Mouse (Mus musculus) frontal cortex, adult 2 months (tissue): ENCODE measurements at regions not wholly inside any gene's neighbourhood (a gene's known extent, or its start where the extent isn't known, plus 50 kb on each side); places are given as distances from the start of the nearest gene placed in this dataset.

ENCODE experiments used
- DNase-seq, 2 experiments: peaks; one replicate each; pipeline ENCODE4 v3.0.0; 2022; ENCODE audit warnings: low spot score in 1 of 2; ENCODE audit errors: extremely low spot score in 1 of 2

GRCm38 (mm10) chr12:12647467-12647866, 294.2 kb downstream of the Mycn start:
- DNase-seq, result no peak

- no peak for DNase-seq
These were observed 296.5 kb downstream of the Mycn start for GRCm38 (mm10) chr12:12645183-12645582.

GRCm38 (mm10) chr12:12643247-12643963, 298.3 kb downstream of the Mycn start:
- no peak for DNase-seq

- no peak for DNase-seq
These were observed 306.4 kb downstream of the Mycn start for GRCm38 (mm10) chr12:12635308-12635707.

GRCm38 (mm10) chr12:12627597-12627996, 314.1 kb downstream of the Mycn start:
- no peak for DNase-seq

- DNase-seq, result no peak
These were observed 315.9 kb downstream of the Mycn start for GRCm38 (mm10) chr12:12625788-12626187.

- DNase-seq, result peak; percentile 77 to 95
These were observed 318.9 kb downstream of the Mycn start for GRCm38 (mm10) chr12:12622712-12623292.

GRCm38 (mm10) chr12:12621506-12621905, 320.2 kb downstream of the Mycn start:
- no peak for DNase-seq

- no peak for DNase-seq
These were observed 321.4 kb downstream of the Mycn start for GRCm38 (mm10) chr12:12620316-12620715.

- DNase-seq, result no peak
These were observed 322.3 kb downstream of the Mycn start for GRCm38 (mm10) chr12:12619431-12619830.

- no peak for DNase-seq
These were observed 329.2 kb downstream of the Mycn start for GRCm38 (mm10) chr12:12612520-12612919.

GRCm38 (mm10) chr12:12610861-12611260, 330.9 kb downstream of the Mycn start:
- DNase-seq, result no peak

- no peak for DNase-seq
These were observed 333.7 kb downstream of the Mycn start for GRCm38 (mm10) chr12:12607995-12608394.

- DNase-seq, result no peak
These were observed 334.8 kb downstream of the Mycn start for GRCm38 (mm10) chr12:12606911-12607310.

GRCm38 (mm10) chr12:12605495-12605894, 336.2 kb downstream of the Mycn start:
- DNase-seq, result no peak

GRCm38 (mm10) chr12:12601362-12601761, 339.4 kb downstream of the Fam49a start:
- DNase-seq, result no peak

- no peak for DNase-seq
These were observed 333.5 kb downstream of the Fam49a start for GRCm38 (mm10) chr12:12595399-12595798.

- no peak for DNase-seq
These were observed 332.6 kb downstream of the Fam49a start for GRCm38 (mm10) chr12:12594567-12594966.

GRCm38 (mm10) chr12:12593343-12593742, 331.4 kb downstream of the Fam49a start:
- no peak for DNase-seq

- peak; percentile 5 to 33 for DNase-seq
These were observed 328.9 kb downstream of the Fam49a start for GRCm38 (mm10) chr12:12590753-12591291.

- DNase-seq, result no peak
These were observed 326.9 kb downstream of the Fam49a start for GRCm38 (mm10) chr12:12588771-12589370.

GRCm38 (mm10) chr12:12586436-12586835, 324.5 kb downstream of the Fam49a start:
- DNase-seq, result no peak
